Mouse (Mus musculus) midbrain, embryonic 14.5 days (tissue): ENCODE measurements around the gene Sh2d1b2. TPM values are rescaled to one million over a fixed set of nuclear protein-coding genes. Genes with fewer than 3 reads are reported as not detected.
A peak's percentile ranks its signal among the peaks of the same experiment; 100 is the strongest.

Experiments
- ATAC-seq: fragments of 200-750 bp; cut with Nextera tagmentation; 2 replicates; pipeline ENCODE4 v1.8.0; 2017; ENCODE audit warnings: moderate number of reproducible peaks, moderate library complexity; ENCODE audit not compliant: low FRiP score, low TSS enrichment
- DNase-seq: peaks from one replicate; pipeline ENCODE4 v3.0.0-alpha.2; 2015
- H3K27ac ChIP-seq: fragments of 300-500 bp; sonication (generic); replicated peaks from 2 replicates; pipeline ENCODE4 v1.5.1; 2014; ENCODE audit warnings: mild to moderate bottlenecking, low read depth, low read length, moderate library complexity
- H3K27me3 ChIP-seq: fragments of 300-500 bp; sonication (generic); 2 replicates; pipeline ENCODE4 v1.6.1; 2014; ENCODE audit warnings: low read length, control low read depth, mixed read lengths; ENCODE audit not compliant: control insufficient read depth, insufficient read depth
- H3K36me3 ChIP-seq: fragments of 300-500 bp; sonication (generic); 2 replicates; pipeline ENCODE4 v1.6.1; 2014; ENCODE audit warnings: low read length, control low read depth; ENCODE audit not compliant: control insufficient read depth, insufficient read depth
- H3K4me1 ChIP-seq: fragments of 300-500 bp; sonication (generic); 2 replicates; pipeline ENCODE4 v1.6.1; 2014; ENCODE audit warnings: mild to moderate bottlenecking, antibody characterized with exemption, low read length, control low read depth; ENCODE audit not compliant: control insufficient read depth, insufficient read depth
- H3K4me2 ChIP-seq: fragments of 300-500 bp; sonication (generic); 2 replicates; pipeline ENCODE4 v1.6.1; 2014; ENCODE audit warnings: mild to moderate bottlenecking, low read length, moderate library complexity
- H3K4me3 ChIP-seq: fragments of 300-500 bp; sonication (generic); replicated peaks from 2 replicates; pipeline ENCODE4 v1.5.1; 2014; ENCODE audit warnings: low read depth, low read length
- H3K9ac ChIP-seq: fragments of 300-500 bp; sonication (generic); replicated peaks from 2 replicates; pipeline ENCODE4 v1.6.1; 2014; ENCODE audit warnings: mild to moderate bottlenecking, low read length, moderate library complexity
- H3K9me3 ChIP-seq: fragments of 300-500 bp; sonication (generic); 2 replicates; pipeline ENCODE4 v1.6.1; 2016; ENCODE audit warnings: low read length, control low read depth, mixed read lengths; ENCODE audit not compliant: control insufficient read depth
- WGBS: fragments of 180-500 bp; shearing (Covaris S2); extraction: QIAGEN DNeasy Blood & Tissue Kit; methylation state at CpG from one replicate; pipeline ENCODE4 v1.1.7; 2014; 5-methylcytosine and 5-hydroxymethylcytosine counted together
- polyA plus RNA-seq: library from polyadenylated mRNA; unstranded; fragments of >200 nt; fragmentation: Nextera tagmentation; extraction: Ambion mirVana; gene quantifications from 2 replicates; pipeline ENCODE4 v1.2.1, GENCODE M21; 2014

Gene Sh2d1b2
- polyA plus RNA-seq, 1 experiment from 2014 or later: not detected

- Histone ChIP-seq H3K4me1 (peaks cover 10% of the 10 kb centered on the region; the same call in 1 of the 2 replicates), H3K4me2 (0 out of 2 replicates have a peak overlapping the region, but pooled peaks have one; percentile 3), H3K9me3 (no peaks in the 10 kb centered on the region), H3K9ac (no peak overlapping the region), H3K36me3 (peaks cover 36% of the 10 kb centered on the region), H3K27me3 (no peaks in the 10 kb centered on the region), H3K4me3 (no peak overlapping the region), H3K27ac (no peak overlapping the region)
- 91% methylated on average over 10 of the region's 10 CpGs for WGBS
- no peak for ATAC-seq
- no peak for DNase-seq
These were observed 19.2 kb upstream of the Sh2d1b2 start for GRCm38 (mm10) chr1:170213181-170213879.

GRCm38 (mm10) chr1:170214383-170214756 is 18.2 kb upstream of the Sh2d1b2 start:
- 42% methylated on average over 7 of the region's 7 CpGs for WGBS
- peak; percentile 2 for DNase-seq

GRCm38 (mm10) chr1:170214757-170215522 is 17.6 kb upstream of the Sh2d1b2 start, which contains the start of gene Uhmk1:
Uhmk1 (minus strand) TSS chr1:170215397.
- Histone ChIP-seq H3K4me3 (peak within 1 kb of the TSS; percentile 78), H3K9ac (peak within 1 kb of the TSS; percentile 93), H3K36me3 (peaks cover 22% of the 10 kb centered on the region), H3K9me3 (no peaks in the 10 kb centered on the region), H3K4me2 (peak within 1 kb of the TSS; percentile 79), H3K4me1 (peaks cover 10% of the 10 kb centered on the region; the same call in 1 of the 2 replicates), H3K27me3 (no peaks in the 10 kb centered on the region), H3K27ac (peak within 1 kb of the TSS; percentile 78)
- WGBS: under 1% methylated on average over 70 of the region's 70 CpGs
- DNase-seq (peak; percentile 96), ATAC-seq (peak; percentile 98)

More at GRCm38 (mm10) chr1:170214383-170214756, 18.2 kb upstream of the Sh2d1b2 start:
- Histone ChIP-seq H3K4me3 (peak overlapping the region; percentile 78), H3K9ac (peak overlapping the region; percentile 93), H3K4me2 (peak overlapping the region; percentile 79), H3K27ac (no peak overlapping the region), H3K9me3 (no peaks in the 10 kb centered on the region), H3K4me1 (peaks cover 10% of the 10 kb centered on the region; the same call in 1 of the 2 replicates), H3K27me3 (no peaks in the 10 kb centered on the region), H3K36me3 (peaks cover 26% of the 10 kb centered on the region)
- ATAC-seq: no peak

DNA sequence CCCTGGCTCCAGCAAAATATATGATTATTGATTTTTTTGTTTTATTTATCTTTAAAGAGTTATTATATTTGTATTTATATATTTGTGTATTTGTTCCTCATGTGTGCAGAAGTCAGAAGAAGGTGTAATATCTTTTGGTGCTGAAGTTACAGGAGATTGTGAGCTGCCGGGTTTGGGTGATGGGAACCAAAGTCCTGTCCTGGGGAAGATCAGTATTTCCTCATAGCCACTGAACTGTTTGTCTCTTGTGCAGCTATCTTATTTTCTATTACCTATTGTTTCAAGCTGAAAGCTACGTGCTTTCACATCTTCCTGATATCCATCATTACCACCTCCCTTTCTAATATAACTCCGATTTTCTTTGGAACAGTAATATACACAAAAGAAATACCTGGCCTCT is 17.0 kb upstream of the Sh2d1b2 start:
- peak overlapping the region; percentile 49 for H3K4me2 ChIP-seq
- peak overlapping the region; percentile 78 for H3K4me3 ChIP-seq
- no peaks in the 10 kb centered on the region for H3K9me3 ChIP-seq
- no peak for DNase-seq
- peaks cover 17% of the 10 kb centered on the region for H3K36me3 ChIP-seq
- no peak for ATAC-seq
- H3K9ac ChIP-seq: no peak overlapping the region; the same call in 1 of the 2 replicates
- H3K4me1 ChIP-seq: peaks cover 10% of the 10 kb centered on the region; the same call in 1 of the 2 replicates
- WGBS: 77% methylated on average over 3 of the region's 3 CpGs
- H3K27ac ChIP-seq: no peak overlapping the region; the same call in 1 of the 2 replicates
- no peaks in the 10 kb centered on the region for H3K27me3 ChIP-seq

DNA sequence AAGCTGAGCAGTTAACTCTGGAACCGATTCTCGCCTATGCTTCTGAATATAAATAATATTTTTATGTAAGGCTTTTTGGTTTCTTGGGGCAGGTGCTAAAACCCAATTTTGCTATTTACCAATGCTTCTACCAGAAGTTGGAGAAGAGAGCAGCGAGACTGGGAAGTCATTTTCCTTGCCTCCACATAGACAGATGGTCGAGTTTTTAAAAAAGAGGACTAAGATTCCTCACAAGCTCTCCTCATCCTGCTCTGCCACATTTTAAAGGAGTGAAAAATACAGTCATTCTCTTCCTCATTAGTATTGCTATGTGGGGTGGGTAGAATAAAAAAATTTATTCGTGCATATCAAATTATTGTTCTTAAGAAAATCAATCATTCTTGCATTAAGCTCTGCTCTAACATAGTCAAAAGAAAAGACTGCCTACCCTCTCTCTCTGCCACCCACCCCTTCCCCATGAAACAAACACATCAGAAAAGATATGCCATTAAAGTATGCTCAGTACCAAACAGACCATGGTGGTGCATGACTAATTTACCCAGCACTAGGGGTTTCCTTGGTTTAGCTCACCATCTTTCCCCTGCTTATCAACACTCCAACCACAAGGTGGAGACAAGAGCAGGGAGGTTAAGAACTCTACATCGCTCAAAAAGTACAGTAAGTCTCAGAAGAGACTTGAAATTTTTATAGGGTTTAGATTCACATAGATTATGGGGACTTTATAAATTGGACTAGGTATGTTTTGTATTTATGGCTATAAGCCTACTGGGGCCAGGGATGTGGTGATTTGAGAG is 14.3 kb upstream of the Sh2d1b2 start:
- 84% methylated on average over 6 of the region's 6 CpGs for WGBS
- no peak overlapping the region for H3K27ac ChIP-seq
- DNase-seq (peak; percentile 40), ATAC-seq (no peak)
- H3K9ac ChIP-seq: no peak overlapping the region
- H3K27me3 ChIP-seq: no peaks in the 10 kb centered on the region
- no peak overlapping the region for H3K4me3 ChIP-seq
- peaks cover 9% of the 10 kb centered on the region; the same call in 1 of the 2 replicates for H3K4me1 ChIP-seq
- no peak overlapping the region for H3K4me2 ChIP-seq
- no peaks in the 10 kb centered on the region for H3K36me3 ChIP-seq
- no peaks in the 10 kb centered on the region for H3K9me3 ChIP-seq

GRCm38 (mm10) chr1:170220351-170220750 is 12.2 kb upstream of the Sh2d1b2 start:
- Histone ChIP-seq H3K4me1 (no peaks in the 10 kb centered on the region), H3K9me3 (no peaks in the 10 kb centered on the region), H3K9ac (no peak overlapping the region), H3K4me3 (no peak overlapping the region), H3K27ac (no peak overlapping the region), H3K36me3 (no peaks in the 10 kb centered on the region), H3K4me2 (no peak overlapping the region), H3K27me3 (no peaks in the 10 kb centered on the region)
- ATAC-seq (no peak), DNase-seq (no peak)

- no peaks in the 10 kb centered on the region for H3K9me3 ChIP-seq
- H3K4me3 ChIP-seq: no peak overlapping the region
- DNase-seq: no peak
- H3K27ac ChIP-seq: no peak overlapping the region
- H3K4me1 ChIP-seq: no peaks in the 10 kb centered on the region
- no peaks in the 10 kb centered on the region for H3K36me3 ChIP-seq
- H3K4me2 ChIP-seq: no peak overlapping the region
- WGBS: 84% methylated on average over 2 of the region's 2 CpGs
- no peak for ATAC-seq
- no peaks in the 10 kb centered on the region for H3K27me3 ChIP-seq
- H3K9ac ChIP-seq: no peak overlapping the region
These were observed 9.3 kb upstream of the Sh2d1b2 start for GRCm38 (mm10) chr1:170223276-170223675.

DNA sequence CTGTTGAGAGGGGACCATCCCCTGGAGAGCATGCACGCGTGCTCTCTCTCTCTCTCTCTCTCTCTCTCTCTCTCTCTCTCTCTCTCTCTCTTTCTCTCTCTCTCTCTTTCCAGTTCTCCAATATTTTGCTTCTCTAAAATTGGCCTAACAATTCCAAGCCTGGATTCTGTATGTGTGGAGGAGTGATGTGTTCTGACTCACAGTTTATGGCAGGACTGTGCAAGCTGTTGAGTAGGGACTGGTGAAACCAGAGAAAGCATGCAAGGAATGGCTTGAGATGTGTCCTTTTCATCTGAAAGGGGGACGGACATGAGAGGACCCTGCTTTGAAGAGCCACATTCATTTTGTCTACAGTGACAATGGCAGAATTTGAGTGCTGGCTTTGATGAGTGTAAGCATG is 12.5 kb downstream of the Sh2d1b2 start:
- Histone ChIP-seq H3K27me3 (no peaks in the 10 kb centered on the region), H3K4me1 (no peaks in the 10 kb centered on the region), H3K36me3 (no peaks in the 10 kb centered on the region), H3K4me3 (no peak overlapping the region), H3K9me3 (no peaks in the 10 kb centered on the region), H3K4me2 (no peak overlapping the region), H3K9ac (no peak overlapping the region), H3K27ac (no peak overlapping the region)
- 87% methylated on average over 3 of the region's 3 CpGs for WGBS
- ATAC-seq: no peak
- no peak for DNase-seq
